Mouse (Mus musculus) olfactory bulb, adult 2 months (tissue): ENCODE measurements at regions not wholly inside any gene's neighbourhood (a gene's known extent, or its start where the extent isn't known, plus 50 kb on each side); places are given as distances from the start of the nearest gene placed in this dataset.

Experiments used
- H3K27ac ChIP-seq: fragments of 200-500 bp; 2 replicates; pipeline ENCODE4 v1.5.1; 2012; ENCODE audit warnings: low read depth, low read length; ENCODE audit not compliant: insufficient read depth
- H3K4me1 ChIP-seq: fragments of 200-500 bp; 2 replicates; pipeline ENCODE4 v1.6.1; 2012; ENCODE audit warnings: low read length; ENCODE audit not compliant: control insufficient read depth, insufficient read depth
- H3K4me3 ChIP-seq: fragments of 200-500 bp; 2 replicates; pipeline ENCODE4 v1.5.1; 2012; ENCODE audit warnings: mild to moderate bottlenecking, low read depth, low read length, moderate library complexity; ENCODE audit not compliant: insufficient read depth
- CTCF ChIP-seq: fragments of 200-500 bp; IDR thresholded peaks from 2 replicates; pipeline ENCODE4 v1.5.1; 2012; ENCODE audit warnings: low read depth, mild to moderate bottlenecking, low read length, moderate library complexity; ENCODE audit not compliant: insufficient read depth
- POLR2A ChIP-seq: fragments of 200-500 bp; IDR thresholded peaks from 2 replicates; pipeline ENCODE4 v1.6.1; 2012; ENCODE audit warnings: mild to moderate bottlenecking, low read depth, low read length, moderate library complexity; ENCODE audit not compliant: insufficient read depth
- WGBS: fragments of 180-500 bp; shearing (Covaris S2); methylation state at CpG from one replicate; pipeline ENCODE4 v1.1.7; 2018; 5-methylcytosine and 5-hydroxymethylcytosine counted together

GRCm38 (mm10) chr17:10057736-10058135 lies 261.9 kb downstream of the Qk start:
- Histone ChIP-seq H3K27ac (no peak overlapping the region), H3K4me3 (no peak overlapping the region), H3K4me1 (no peaks in the 10 kb centered on the region)
- TF ChIP-seq CTCF: no peak
- no peak for TF ChIP-seq POLR2A
- WGBS: 92% methylated on average over 1 of the region's 1 CpGs

GRCm38 (mm10) chr17:10056096-10056495 lies 263.6 kb downstream of the Qk start:
- Histone ChIP-seq H3K27ac (no peak overlapping the region), H3K4me3 (no peak overlapping the region), H3K4me1 (no peaks in the 10 kb centered on the region)
- WGBS: 96% methylated on average over 2 of the region's 2 CpGs
- TF ChIP-seq POLR2A: no peak

- Histone ChIP-seq H3K4me1 (peaks cover 5% of the 10 kb centered on the region), H3K4me3 (no peak overlapping the region), H3K27ac (no peak overlapping the region)
- TF ChIP-seq POLR2A (no peak), CTCF (no peak)
- 87% methylated on average over 5 of the region's 5 CpGs for WGBS
Observed at GRCm38 (mm10) chr17:10054375-10054774, 265.3 kb downstream of the Qk start.

- Histone ChIP-seq H3K27ac (no peak overlapping the region), H3K4me3 (no peak overlapping the region), H3K4me1 (no peaks in the 10 kb centered on the region)
- TF ChIP-seq CTCF: no peak
- no peak for TF ChIP-seq POLR2A
- 58% methylated on average over 5 of the region's 5 CpGs for whole genome bisulfite sequencing
Observed at GRCm38 (mm10) chr17:10044336-10044735, 275.3 kb downstream of the Qk start.

- Histone ChIP-seq H3K4me1 (peaks cover 3% of the 10 kb centered on the region; the same call in 1 of the 2 replicates), H3K27ac (no peak overlapping the region), H3K4me3 (no peak overlapping the region)
- TF ChIP-seq CTCF (no peak), POLR2A (no peak)
- 91% methylated on average over 5 of the region's 5 CpGs for WGBS
Observed at GRCm38 (mm10) chr17:10042042-10042652, 277.5 kb downstream of the Qk start.

- Histone ChIP-seq H3K4me3 (no peak overlapping the region), H3K4me1 (peaks cover 3% of the 10 kb centered on the region; the same call in 1 of the 2 replicates), H3K27ac (no peak overlapping the region)
- 84% methylated on average over 4 of the region's 4 CpGs for WGBS
- TF ChIP-seq CTCF: no peak
- no peak for TF ChIP-seq POLR2A
Observed at GRCm38 (mm10) chr17:10040951-10041359, 278.7 kb downstream of the Qk start.

GRCm38 (mm10) chr17:10040375-10040774 lies 279.3 kb downstream of the Qk start:
- 81% methylated on average over 4 of the region's 4 CpGs for WGBS
- Histone ChIP-seq H3K4me1 (peaks cover 3% of the 10 kb centered on the region; the same call in 1 of the 2 replicates), H3K27ac (no peak overlapping the region), H3K4me3 (no peak overlapping the region)
- TF ChIP-seq POLR2A: no peak
- TF ChIP-seq CTCF: no peak

GRCm38 (mm10) chr17:10037799-10038445 lies 281.7 kb downstream of the Qk start:
- Histone ChIP-seq H3K27ac (no peak overlapping the region), H3K4me1 (peaks cover 11% of the 10 kb centered on the region), H3K4me3 (no peak overlapping the region)
- WGBS: 57% methylated on average over 14 of the region's 14 CpGs
- no peak for TF ChIP-seq CTCF
- TF ChIP-seq POLR2A: no peak

GRCm38 (mm10) chr17:10033510-10033909 lies 286.1 kb downstream of the Qk start:
- no peak for TF ChIP-seq POLR2A
- 26% methylated on average over 4 of the region's 4 CpGs for WGBS
- Histone ChIP-seq H3K4me3 (no peak overlapping the region), H3K27ac (peak overlapping the region; percentile 77), H3K4me1 (peaks cover 28% of the 10 kb centered on the region)
